Mouse (Mus musculus) MEL-GATA-1-ER (cell line): ENCODE measurements around the gene Slfn8.
"Not testable (repeated sequence)": the region's sequence is repeated elsewhere in the genome, so short reads cannot be mapped to it uniquely, and the experiment has no call there.

ENCODE experiments used
- DNase-seq: peaks from one replicate; pipeline ENCODE4 v3.0.0-alpha.2; 2012; ENCODE audit warnings: low read depth; ENCODE audit errors: extremely low read depth

The Slfn8 gene

GRCm38 (mm10) chr11:82991469-82992166, 29.0 kb downstream of the Slfn8 start, which contains the start of gene Slfn9:
Gene Slfn9, minus strand, starts transcription at chr11:82991830.
- DNase-seq = no peak

GRCm38 (mm10) chr11:82990612-82991385, 29.8 kb downstream of the Slfn8 start:
- not testable (repeated sequence) for DNase-seq

- no peak for DNase-seq
These were observed 31.3 kb downstream of the Slfn8 start for GRCm38 (mm10) chr11:82989357-82989756.

- no peak for DNase-seq
These were observed 33.0 kb downstream of the Slfn8 start for GRCm38 (mm10) chr11:82987621-82988020.

- no peak for DNase-seq
These were observed 37.4 kb downstream of the Slfn8 start for GRCm38 (mm10) chr11:82983193-82983592.

GRCm38 (mm10) chr11:82982409-82982808, 38.2 kb downstream of the Slfn8 start:
- DNase-seq = not testable (repeated sequence)

GRCm38 (mm10) chr11:82973916-82974315, 46.7 kb downstream of the Slfn8 start:
- DNase-seq = no peak

GRCm38 (mm10) chr11:82971590-82971974, 49.0 kb downstream of the Slfn8 start:
- DNase-seq = no peak

- no peak for DNase-seq
These were observed 49.7 kb downstream of the Slfn8 start for GRCm38 (mm10) chr11:82970712-82971589.

GRCm38 (mm10) chr11:82962215-82962614, 58.4 kb downstream of the Slfn8 start:
- no peak for DNase-seq

- no peak for DNase-seq
These were observed 58.9 kb downstream of the Slfn8 start for GRCm38 (mm10) chr11:82961743-82962142.

- peak; percentile 24 for DNase-seq
These were observed 61.0 kb downstream of the Slfn8 start for GRCm38 (mm10) chr11:82959613-82960012.

- DNase-seq = no peak
These were observed 63.7 kb downstream of the Slfn8 start for GRCm38 (mm10) chr11:82956925-82957324.

- no peak for DNase-seq
These were observed 66.0 kb downstream of the Slfn8 start for GRCm38 (mm10) chr11:82954631-82955030.

- peak; percentile 89 for DNase-seq
These were observed 67.7 kb downstream of the Slfn8 start for GRCm38 (mm10) chr11:82952612-82953542.
